In the genomic region with DNA sequence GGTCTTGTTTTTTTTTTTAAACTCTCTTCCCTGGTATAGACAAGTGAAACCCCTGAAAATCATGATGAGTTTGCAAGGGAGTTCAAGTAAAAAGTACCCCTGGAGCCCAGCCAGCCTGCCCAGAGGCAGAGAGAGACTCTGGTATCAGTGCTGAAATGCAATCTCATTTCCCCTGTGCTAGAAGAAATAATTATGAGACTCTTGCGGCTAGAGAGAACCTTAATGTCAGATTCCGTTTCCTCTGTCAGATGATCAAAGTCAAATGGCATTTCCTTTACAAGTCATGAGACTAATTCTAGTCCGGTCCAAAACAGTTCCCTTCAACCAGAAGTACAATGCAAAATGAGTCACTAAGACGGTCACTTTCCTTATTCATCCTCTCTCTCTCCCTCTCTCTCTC, we compare ENCODE assay signal across 11 mouse cellular contexts. TPM values are rescaled to one million over a fixed set of nuclear protein-coding genes. Genes with fewer than 3 reads are reported as not detected.
DNase-seq lines count a peak whose midpoint lies in the region; ATAC-seq and TF ChIP-seq lines count a peak whose summit lies in the region.
"Had no signal": no experiment of that assay in that cellular context is flagged by ENCODE, and none has a peak within 500 bp of the region (broad histone marks: within the 10 kb centered on the region; RNA-seq: fewer than 3 reads in every experiment).

No protein-coding gene starts in this region.

- no peaks in the 10 kb centered on the region for H3K27me3 ChIP-seq in C2C12 (ENCODE audit: control insufficient read depth, insufficient read depth, insufficient read length)
- no peaks in the 10 kb centered on the region for H3K27me3 ChIP-seq in embryonic facial prominence, embryonic 14.5 days (replicated peaks; ENCODE audit: control insufficient read depth, insufficient read depth, low read length)
- H3K27me3 ChIP-seq in hindbrain, embryonic 10.5 days (ENCODE audit: insufficient read depth, poor library complexity, severe bottlenecking): no peaks in the 10 kb centered on the region

- ATAC-seq in embryonic facial prominence, embryonic 14.5 days (ENCODE audit: low read depth): no peak

- no peak overlapping the region for H3K27ac ChIP-seq in embryonic facial prominence, embryonic 14.5 days (replicated peaks; ENCODE audit: low read depth, low read length)
- no peak overlapping the region for H3K27ac ChIP-seq in hindbrain, embryonic 10.5 days
- no peak overlapping the region for H3K27ac ChIP-seq in left cerebral cortex, adult 2 months
- H3K27ac ChIP-seq: hindbrain, embryonic 14.5 days had no signal

- no peaks in the 10 kb centered on the region for H3K9me3 ChIP-seq in embryonic facial prominence, embryonic 14.5 days (ENCODE audit: control insufficient read depth, low read length)
- no peaks in the 10 kb centered on the region for H3K9me3 ChIP-seq in hindbrain, embryonic 10.5 days

- peak; percentile 5 for DNase-seq in gastrocnemius, adult 18-20 months (ENCODE audit: low spot score)
- no peak for DNase-seq in gastrocnemius, postnatal 36 days
- DNase-seq in embryonic facial prominence, embryonic 14.5 days (ENCODE audit: low spot score): peak; percentile 33
- DNase-seq in kidney, postnatal 36 days: peak; percentile 42 to 64
- no peak for DNase-seq in hindbrain, embryonic 10.5 days (ENCODE audit: low spot score)
- DNase-seq in embryo, embryonic 9.5 days (ENCODE audit: extremely low spot score): no peak
- no peak for DNase-seq in left cerebral cortex, adult 2 months (ENCODE audit: extremely low spot score in 1 of 2, low spot score in 2 of 2)

- H3ac ChIP-seq in C2C12 (ENCODE audit: control insufficient read depth, insufficient read length, low read depth): no peak overlapping the region

- no peaks in the 10 kb centered on the region for H3K79me3 ChIP-seq in C2C12 (ENCODE audit: low read depth)

- TF ChIP-seq CTCF in C2C12 (IDR thresholded peaks at IDR 0.05; ENCODE audit: control insufficient read depth, insufficient read depth, insufficient read length): no peak
- TF ChIP-seq CTCF in left cerebral cortex, adult 2 months (IDR thresholded peaks at IDR 0.05): no peak

- intact Hi-C loops in gastrocnemius, postnatal 36 days (cut with DNase I): no loop called here
- intact Hi-C loops in left cerebral cortex, adult 2 months (cut with DNase I): no loop called here

- whole genome bisulfite sequencing in embryonic facial prominence, embryonic 14.5 days: 19% methylated on average over 4 of the region's 4 CpGs
- WGBS in hindbrain, embryonic 10.5 days: 80% methylated on average over 4 of the region's 4 CpGs

- H3K4me3 ChIP-seq in C2C12 (ENCODE audit: insufficient read depth, poor library complexity, severe bottlenecking): no peak overlapping the region
- no peak overlapping the region for H3K4me3 ChIP-seq in embryonic facial prominence, embryonic 14.5 days (ENCODE audit: low read depth, low read length)
- H3K4me3 ChIP-seq in hindbrain, embryonic 10.5 days: no peak overlapping the region
- H3K4me3 ChIP-seq in left cerebral cortex, adult 2 months: no peak overlapping the region

- no peaks in the 10 kb centered on the region; the same call in 1 of the 2 replicates for H3K4me1 ChIP-seq in embryonic facial prominence, embryonic 14.5 days (ENCODE audit: control insufficient read depth, insufficient read depth, low read length)
- no peaks in the 10 kb centered on the region for H3K4me1 ChIP-seq in hindbrain, embryonic 10.5 days (replicated peaks)

- no peak overlapping the region for H3K4me2 ChIP-seq in embryonic facial prominence, embryonic 14.5 days (ENCODE audit: low read depth, low read length)
- H3K4me2 ChIP-seq: hindbrain, embryonic 14.5 days had no signal

- no peak overlapping the region for H3K9ac ChIP-seq in embryonic facial prominence, embryonic 14.5 days (ENCODE audit: low read depth, low read length)
- H3K9ac ChIP-seq: hindbrain, embryonic 14.5 days had no signal

- H3K36me3 ChIP-seq in C2C12 (ENCODE audit: control insufficient read depth, insufficient read depth): peaks cover 13% of the 10 kb centered on the region
- H3K36me3 ChIP-seq in embryonic facial prominence, embryonic 14.5 days (ENCODE audit: control insufficient read depth, insufficient read depth, low read length): peaks cover 17% of the 10 kb centered on the region
- H3K36me3 ChIP-seq in hindbrain, embryonic 10.5 days: peaks cover 19% of the 10 kb centered on the region

- no peaks in the 10 kb centered on the region for H3K79me2 ChIP-seq in C2C12 (ENCODE audit: control insufficient read depth, insufficient read depth)

TF ChIP-seq in C2C12, 6 proteins besides CTCF, POLR2A, EP300 and RAD21:
- TF ChIP-seq MAX (IDR thresholded peaks at IDR 0.05) (no peak), USF1 (IDR thresholded peaks at IDR 0.05; ENCODE audit: low read depth) (peak; percentile 20), CEBPB (IDR thresholded peaks at IDR 0.05; ENCODE audit: low read depth) (no peak), FOSL1 (IDR thresholded peaks at IDR 0.05; ENCODE audit: insufficient read depth, low read length, poor library complexity, severe bottlenecking) (peak; percentile 3), MYOG (IDR thresholded peaks at IDR 0.05; ENCODE audit: control insufficient read depth, extremely low read depth, insufficient read length) (no peak)

RNA-seq across cellular contexts. Expression of a gene that starts 56.0 kb away (rescaled TPM):
- total RNA-seq in gastrocnemius, adult 18-20 months (2021): under 1 TPM; 0.66 to 0.88 TPM
- 1 to 10 TPM in 1 of 2 experiments, under 1 TPM in 1; 0.71 to 1.5 TPM for total RNA-seq in gastrocnemius, postnatal 36 days (2021)
- 0.06 TPM for polyA plus RNA-seq in C2C12 (2012; fragmentation: generic; extraction: Trizol)
- polyA plus RNA-seq in embryonic facial prominence, embryonic 14.5 days (2014; fragmentation: Nextera tagmentation; extraction: Ambion mirVana): 0.13 and 0.22 TPM in 2 replicates
- 0.09 and 0.16 TPM in 2 replicates for polyA plus RNA-seq in hindbrain, embryonic 10.5 days (2016; fragmentation: Nextera tagmentation; extraction: Ambion mirVana)
- total RNA-seq in left cerebral cortex, adult 2 months (2021): 10 to 100 TPM; 12.4 to 13.7 TPM
- total RNA-seq: megakaryocyte-erythroid progenitor cell, adult 5-6 weeks; neutrophil, adult 5-6 weeks had no signal

Comparison
In these comparisons a context has a peak if more than half of its experiments do, and no peak if none do; other contexts are left out.
1. DNase-seq: peak in gastrocnemius, adult 18-20 months (single experiment), embryonic facial prominence, embryonic 14.5 days (single experiment) and kidney, postnatal 36 days (2 of 2); none in gastrocnemius, postnatal 36 days (0 of 2), hindbrain, embryonic 10.5 days (single experiment), embryo, embryonic 9.5 days (single experiment) and left cerebral cortex, adult 2 months (0 of 2).
2. RNA of a gene that starts 56.0 kb away (total RNA-seq): 12.4 to 13.7 TPM in left cerebral cortex, adult 2 months; 0.71 to 1.5 TPM in gastrocnemius, postnatal 36 days and 0.66 to 0.88 TPM in gastrocnemius, adult 18-20 months; every median in the first group is over 4 times any median in the second.